Mouse (Mus musculus): ENCODE data around the gene Dis3l2.

The Dis3l2 gene

GRCm38 (mm10) chr1:87089251-87089650 lies 385.6 kb downstream of the Dis3l2 start:
- no peak for DNase-seq

GRCm38 (mm10) chr1:87089828-87090227 lies 386.2 kb downstream of the Dis3l2 start, which contains the start of gene Alppl2:
Gene Alppl2 (minus strand): TSS chr1:87089928.
- no peak for DNase-seq

GRCm38 (mm10) chr1:87095642-87096041 lies 392.0 kb downstream of the Dis3l2 start:
- no peak for DNase-seq

- peak; percentile 81 for DNase-seq
Observed at GRCm38 (mm10) chr1:87098358-87098975, 394.9 kb downstream of the Dis3l2 start.
